Mouse (Mus musculus) intestine, postnatal 0 days (tissue): ENCODE data around the gene Pcnx2. TPM values are rescaled to one million over a fixed set of nuclear protein-coding genes. Genes with fewer than 3 reads are reported as not detected.

Source experiments
- ATAC-seq: fragments of 200-750 bp; cut with Nextera tagmentation; 2 replicates; pipeline ENCODE4 v1.8.0; 2017; ENCODE audit warnings: mild to moderate bottlenecking, moderate TSS enrichment, moderate library complexity
- H3K27ac ChIP-seq: fragments of 300-500 bp; sonication (generic); 2 replicates; pipeline ENCODE4 v1.5.1; 2014; ENCODE audit warnings: mild to moderate bottlenecking, low read depth, low read length, moderate library complexity
- H3K27me3 ChIP-seq: fragments of 300-500 bp; sonication (generic); replicated peaks from 2 replicates; pipeline ENCODE4 v1.6.1; 2014; ENCODE audit warnings: low read length, mixed read lengths; ENCODE audit not compliant: control insufficient read depth, insufficient read depth
- H3K36me3 ChIP-seq: fragments of 300-500 bp; sonication (generic); 2 replicates; pipeline ENCODE4 v1.6.1; 2014; ENCODE audit warnings: mild to moderate bottlenecking, moderate library complexity; ENCODE audit not compliant: control insufficient read depth, insufficient read depth
- H3K4me1 ChIP-seq: fragments of 300-500 bp; sonication (generic); replicated peaks from 2 replicates; pipeline ENCODE4 v1.6.1; 2014; ENCODE audit warnings: antibody characterized with exemption, low read length, mixed read lengths; ENCODE audit not compliant: control insufficient read depth, insufficient read depth
- H3K4me2 ChIP-seq: fragments of 300-500 bp; sonication (generic); replicated peaks from 2 replicates; pipeline ENCODE4 v1.6.1; 2014; ENCODE audit warnings: low read depth, mild to moderate bottlenecking, moderate library complexity
- H3K4me3 ChIP-seq: fragments of 300-500 bp; sonication (generic); 2 replicates; pipeline ENCODE4 v1.5.1; 2014; ENCODE audit warnings: low read depth, low read length
- H3K9ac ChIP-seq: fragments of 300-500 bp; sonication (generic); 2 replicates; pipeline ENCODE4 v1.6.1; 2014; ENCODE audit warnings: mild to moderate bottlenecking, low read depth, low read length
- H3K9me3 ChIP-seq: fragments of 300-500 bp; sonication (generic); 2 replicates; pipeline ENCODE4 v1.6.1; 2016; ENCODE audit warnings: mixed run types; ENCODE audit not compliant: control insufficient read depth
- CTCF ChIP-seq: sonication (generic); IDR thresholded peaks from 2 replicates; pipeline ENCODE4 v1.5.1; 2016; ENCODE audit warnings: low read depth, mild to moderate bottlenecking, control low read depth, antibody characterized with exemption, moderate library complexity
- WGBS: fragments of 180-500 bp; shearing (Covaris S2); extraction: QIAGEN DNeasy Blood & Tissue Kit; methylation state at CpG from one replicate; pipeline ENCODE4 v1.1.7; 2014; 5-methylcytosine and 5-hydroxymethylcytosine counted together
- polyA plus RNA-seq: library from polyadenylated mRNA; unstranded; fragments of >200 nt; fragmentation: Nextera tagmentation; extraction: Ambion mirVana; gene quantifications from 2 replicates; pipeline ENCODE4 v1.2.1, GENCODE M21; 2015

The Pcnx2 gene
- polyA plus RNA-seq, 1 experiment from 2014 or later, result 0.29 TPM

DNA sequence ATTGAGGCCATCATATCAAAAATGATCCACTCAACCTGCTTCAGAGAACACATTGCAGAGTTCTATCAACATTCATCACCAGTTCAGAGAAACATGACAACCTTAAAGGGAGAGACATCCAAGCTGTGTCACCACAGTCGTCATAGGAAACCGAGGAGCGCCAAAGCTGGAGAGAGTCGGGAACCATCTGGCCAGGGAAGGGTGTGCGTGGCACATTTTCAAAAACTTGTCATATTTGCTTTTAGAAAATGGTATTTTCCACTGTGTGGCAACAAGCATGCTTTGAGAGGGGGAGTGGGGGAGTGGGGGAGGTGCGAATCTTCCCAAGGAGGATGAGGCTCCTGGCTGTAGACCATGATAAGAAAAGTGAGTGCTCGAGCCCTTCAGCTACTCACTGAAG, 78.3 kb downstream of the Pcnx2 start:
- Histone ChIP-seq H3K27me3 (no peaks in the 10 kb centered on the region), H3K9me3 (no peaks in the 10 kb centered on the region), H3K36me3 (no peaks in the 10 kb centered on the region), H3K27ac (no peak overlapping the region), H3K9ac (no peak overlapping the region), H3K4me3 (no peak overlapping the region), H3K4me2 (no peak overlapping the region), H3K4me1 (no peaks in the 10 kb centered on the region)
- no peak for ATAC-seq
- 60% methylated on average over 7 of the region's 7 CpGs for WGBS
- no peak for TF ChIP-seq CTCF

DNA sequence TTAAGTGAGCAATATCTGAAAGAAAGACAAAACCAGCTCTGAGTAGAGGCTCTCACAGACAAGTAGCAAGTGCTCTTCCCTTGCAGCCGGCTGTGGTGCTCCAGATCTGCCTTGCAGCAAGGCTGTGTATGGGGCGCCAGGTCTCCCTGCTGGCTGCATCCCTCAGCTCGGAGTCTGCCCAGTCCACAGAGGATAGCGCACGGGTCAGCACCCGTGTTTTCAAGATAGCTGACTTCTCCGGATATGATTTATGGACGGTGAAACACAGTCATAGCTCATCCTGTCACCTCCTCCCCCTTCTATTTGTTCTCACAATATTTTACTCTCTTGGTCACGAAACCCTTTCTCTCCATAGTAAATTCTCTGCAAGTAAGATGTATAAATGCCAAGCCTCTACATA, 79.3 kb downstream of the Pcnx2 start:
- H3K9ac ChIP-seq, result no peak overlapping the region
- no peaks in the 10 kb centered on the region for H3K4me1 ChIP-seq
- no peak for TF ChIP-seq CTCF
- no peaks in the 10 kb centered on the region for H3K36me3 ChIP-seq
- H3K27ac ChIP-seq, result no peak overlapping the region
- WGBS, result 31% methylated on average over 9 of the region's 9 CpGs
- H3K4me3 ChIP-seq, result no peak overlapping the region
- H3K27me3 ChIP-seq, result no peaks in the 10 kb centered on the region
- H3K4me2 ChIP-seq, result no peak overlapping the region
- peaks cover 3% of the 10 kb centered on the region; the same call in 1 of the 2 replicates for H3K9me3 ChIP-seq
- ATAC-seq, result no peak

DNA sequence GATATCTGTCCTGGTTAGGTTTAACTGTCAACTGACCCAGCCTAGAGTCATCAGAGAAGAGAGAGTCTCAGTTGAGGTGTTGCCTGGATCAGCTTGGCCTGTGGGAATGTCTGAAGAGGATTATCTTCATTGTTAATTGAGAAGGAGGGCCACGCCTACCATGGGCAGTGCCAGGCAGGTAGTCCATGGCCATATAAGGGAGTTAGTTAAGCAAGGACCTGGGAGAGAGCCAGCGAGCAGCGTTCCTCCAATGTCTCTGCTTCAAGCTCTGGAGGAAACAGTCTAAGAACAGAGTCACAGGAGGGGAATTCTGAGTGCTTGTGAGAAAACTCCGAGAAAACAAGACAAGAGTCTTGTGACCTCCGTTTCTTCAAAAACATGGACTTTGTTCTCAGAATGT, 81.4 kb downstream of the Pcnx2 start:
- Histone ChIP-seq H3K9ac (no peak overlapping the region), H3K36me3 (no peaks in the 10 kb centered on the region), H3K4me2 (no peak overlapping the region), H3K27ac (no peak overlapping the region), H3K27me3 (no peaks in the 10 kb centered on the region), H3K4me1 (no peaks in the 10 kb centered on the region), H3K4me3 (no peak overlapping the region), H3K9me3 (peaks cover 5% of the 10 kb centered on the region; the same call in 1 of the 2 replicates)
- WGBS, result 59% methylated on average over 5 of the region's 5 CpGs
- no peak for ATAC-seq
- no peak for TF ChIP-seq CTCF

- no peak for TF ChIP-seq CTCF
- Histone ChIP-seq H3K9ac (no peak overlapping the region), H3K4me3 (no peak overlapping the region), H3K4me1 (no peaks in the 10 kb centered on the region), H3K4me2 (no peak overlapping the region), H3K27me3 (no peaks in the 10 kb centered on the region), H3K27ac (no peak overlapping the region), H3K9me3 (0 out of 2 replicates have a peak, but pooled peaks cover 2% of the 10 kb centered on the region), H3K36me3 (no peaks in the 10 kb centered on the region)
- 77% methylated on average over 6 of the region's 6 CpGs for WGBS
- ATAC-seq, result no peak
Measured at GRCm38 (mm10) chr8:125808826-125809225, 89.3 kb downstream of the Pcnx2 start.

GRCm38 (mm10) chr8:125807905-125808310, 90.2 kb downstream of the Pcnx2 start:
- H3K9ac ChIP-seq, result no peak overlapping the region
- TF ChIP-seq CTCF, result no peak
- no peak overlapping the region for H3K4me3 ChIP-seq
- no peak for ATAC-seq
- no peak overlapping the region for H3K27ac ChIP-seq
- WGBS, result 81% methylated on average over 12 of the region's 12 CpGs
- H3K4me2 ChIP-seq, result no peak overlapping the region
- H3K9me3 ChIP-seq, result no peaks in the 10 kb centered on the region
- no peaks in the 10 kb centered on the region for H3K27me3 ChIP-seq
- H3K36me3 ChIP-seq, result no peaks in the 10 kb centered on the region
- no peaks in the 10 kb centered on the region for H3K4me1 ChIP-seq

- no peaks in the 10 kb centered on the region for H3K27me3 ChIP-seq
- TF ChIP-seq CTCF, result no peak
- no peaks in the 10 kb centered on the region for H3K9me3 ChIP-seq
- H3K27ac ChIP-seq, result no peak overlapping the region
- no peak overlapping the region for H3K4me3 ChIP-seq
- 74% methylated on average over 12 of the region's 12 CpGs for WGBS
- no peaks in the 10 kb centered on the region for H3K4me1 ChIP-seq
- H3K36me3 ChIP-seq, result no peaks in the 10 kb centered on the region
- no peak overlapping the region for H3K4me2 ChIP-seq
- no peak overlapping the region for H3K9ac ChIP-seq
- no peak for ATAC-seq
Measured at GRCm38 (mm10) chr8:125806459-125806858, 91.7 kb downstream of the Pcnx2 start.

DNA sequence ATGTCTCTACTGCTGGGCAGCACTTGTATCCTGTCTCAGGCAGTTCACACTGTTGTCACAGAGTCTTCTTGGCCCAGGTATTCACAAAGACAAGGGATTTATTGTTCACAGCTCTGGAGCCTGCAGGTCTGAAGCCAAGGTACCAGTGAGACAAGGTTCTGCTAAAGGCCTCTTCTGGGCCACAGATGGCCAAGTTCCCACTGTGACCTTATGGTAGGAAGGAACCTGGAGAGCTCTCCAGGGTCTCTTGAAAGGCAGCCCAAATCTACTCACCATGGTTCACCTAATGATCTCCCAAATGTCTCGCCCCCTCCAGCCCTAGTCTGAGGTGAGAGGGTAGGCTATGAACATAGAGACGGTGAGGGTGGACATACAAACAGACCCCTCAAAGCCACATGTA, 101.1 kb downstream of the Pcnx2 start:
- no peak for TF ChIP-seq CTCF
- no peak for ATAC-seq
- no peak overlapping the region for H3K4me3 ChIP-seq
- no peaks in the 10 kb centered on the region for H3K9me3 ChIP-seq
- H3K27ac ChIP-seq, result no peak overlapping the region
- no peaks in the 10 kb centered on the region for H3K36me3 ChIP-seq
- H3K4me2 ChIP-seq, result no peak overlapping the region
- H3K9ac ChIP-seq, result no peak overlapping the region
- H3K27me3 ChIP-seq, result no peaks in the 10 kb centered on the region
- WGBS, result 91% methylated on average over 2 of the region's 2 CpGs
- no peaks in the 10 kb centered on the region for H3K4me1 ChIP-seq
